Mouse (Mus musculus): ENCODE measurements around the gene Susd6.

DNA sequence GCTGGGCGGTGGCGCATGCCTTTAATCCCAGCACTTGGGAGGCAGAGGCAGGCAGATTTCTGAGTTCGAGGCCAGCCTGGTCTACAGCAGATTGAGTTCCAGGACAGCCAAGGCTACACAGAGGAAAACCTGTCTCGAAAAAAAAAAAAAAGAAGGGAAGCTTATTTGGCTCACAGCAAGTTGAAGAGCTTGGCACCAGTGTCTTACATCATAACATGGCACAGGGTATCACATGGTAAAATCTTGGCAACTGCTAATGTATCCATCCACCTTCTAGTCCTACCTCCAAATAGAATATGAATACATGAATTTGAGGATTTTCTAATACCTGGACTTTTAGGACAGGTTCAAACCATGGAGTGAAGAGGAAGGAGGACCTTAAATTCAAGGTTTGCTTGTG lies 4.2 kb downstream of the Susd6 start:
- TF ChIP-seq BHLHE40 (IDR thresholded peaks at IDR 0.05; ENCODE audit: low read depth, low read length) (no peak), CTCF (conservative IDR thresholded peaks at IDR 0.05 in 1 of 2, IDR thresholded peaks at IDR 0.05 in 1 of 2; ENCODE audit: low read depth in 2 of 2, low read length in 2 of 2) (no peak), POLR2A (IDR thresholded peaks at IDR 0.05; ENCODE audit: low read depth, low read length) (no peak), USF1 (IDR thresholded peaks at IDR 0.05; ENCODE audit: low read depth, low read length) (no peak), MAZ (IDR thresholded peaks at IDR 0.05; ENCODE audit: low read depth, low read length) (no peak), ETS1 (conservative IDR thresholded peaks at IDR 0.05; ENCODE audit: low read depth, low read length) (no peak), ZNF384 (IDR thresholded peaks at IDR 0.05; ENCODE audit: low read depth, low read length) (no peak), KAT2A (IDR thresholded peaks at IDR 0.05; ENCODE audit: insufficient replicate concordance, low read length) (no peak), CHD2 (IDR thresholded peaks at IDR 0.05; ENCODE audit: low read length) (no peak), E2F4 (IDR thresholded peaks at IDR 0.05; ENCODE audit: insufficient replicate concordance, low read depth, low read length) (no peak), CHD1 (IDR thresholded peaks at IDR 0.05; ENCODE audit: low read depth, low read length) (no peak), RAD21 (IDR thresholded peaks at IDR 0.05; ENCODE audit: low read depth, low read length) (no peak), MAFK (IDR thresholded peaks at IDR 0.05; ENCODE audit: insufficient replicate concordance, low read length) (no peak)

Measured in CH12.LX (cell line).